Mouse (Mus musculus) adrenal gland (tissue): Measurements from ENCODE around the gene Yif1b.

Experiments
- intact Hi-C: fragments of 180-260 bp; cut with DNase I; formaldehyde crosslinking; loops from one replicate; pipeline ENCODE4 v1.15.1; 2025

Gene Yif1b

DNA sequence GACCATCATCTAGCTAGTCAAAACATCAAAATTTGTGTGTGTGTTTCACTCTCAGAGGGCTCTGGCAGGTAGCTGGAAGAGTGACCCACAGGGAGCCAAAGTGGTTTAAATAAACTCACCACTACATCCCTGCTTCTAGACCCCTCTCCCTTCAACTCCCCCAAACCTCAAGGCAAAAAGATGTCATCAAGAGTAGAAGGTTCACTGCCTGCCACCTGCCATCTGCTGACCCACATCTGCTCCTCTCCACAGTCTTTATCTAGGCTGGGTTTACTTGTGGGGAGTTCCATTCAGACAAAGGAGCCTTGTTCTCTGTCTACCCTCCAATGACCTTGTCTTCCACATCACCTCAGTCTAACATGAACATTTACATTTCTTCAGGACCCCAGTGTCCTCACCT lies 41.1 kb downstream of the Yif1b start:
- intact Hi-C loops, result no loop called here

DNA sequence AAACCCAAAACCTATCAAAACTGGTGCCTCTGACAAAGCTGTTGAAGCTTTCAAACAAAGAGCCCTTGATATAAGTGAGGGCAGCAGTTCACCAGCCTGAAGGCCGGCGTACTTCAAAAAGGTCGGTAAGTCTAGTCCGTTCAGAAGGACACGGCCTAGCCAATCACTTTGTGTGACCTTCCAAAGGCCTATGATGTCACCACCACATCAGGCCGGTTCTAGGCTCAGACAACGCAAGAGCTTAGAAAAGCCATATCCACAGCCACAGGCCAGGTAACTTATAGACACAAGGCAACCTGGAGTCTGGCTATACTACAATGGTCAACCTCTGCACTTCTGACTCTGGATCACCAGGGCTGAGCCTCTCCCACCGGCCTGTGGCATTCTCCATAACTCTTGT lies 41.8 kb downstream of the Yif1b start:
- intact Hi-C loops, result no loop called here

DNA sequence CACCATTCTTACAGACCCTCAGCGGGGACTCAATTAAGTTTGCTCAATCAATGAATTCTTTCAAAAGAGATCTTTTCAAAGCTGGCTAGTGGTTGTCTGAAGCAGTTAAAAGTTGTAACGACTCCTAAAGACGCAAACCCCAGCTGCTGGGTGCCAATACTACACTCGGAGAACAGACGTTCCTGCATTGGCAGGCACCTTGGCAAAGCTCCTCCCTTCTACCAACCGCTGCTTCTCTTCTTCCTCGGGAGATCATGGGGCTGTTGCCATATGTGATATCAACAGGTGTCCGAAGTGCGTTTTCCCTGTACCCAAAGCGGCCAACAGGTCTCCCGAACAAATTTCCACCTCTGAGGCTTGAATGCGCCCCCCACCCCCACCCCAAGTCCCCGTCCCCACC lies 42.7 kb downstream of the Yif1b start:
- intact Hi-C loops, result no loop called here

DNA sequence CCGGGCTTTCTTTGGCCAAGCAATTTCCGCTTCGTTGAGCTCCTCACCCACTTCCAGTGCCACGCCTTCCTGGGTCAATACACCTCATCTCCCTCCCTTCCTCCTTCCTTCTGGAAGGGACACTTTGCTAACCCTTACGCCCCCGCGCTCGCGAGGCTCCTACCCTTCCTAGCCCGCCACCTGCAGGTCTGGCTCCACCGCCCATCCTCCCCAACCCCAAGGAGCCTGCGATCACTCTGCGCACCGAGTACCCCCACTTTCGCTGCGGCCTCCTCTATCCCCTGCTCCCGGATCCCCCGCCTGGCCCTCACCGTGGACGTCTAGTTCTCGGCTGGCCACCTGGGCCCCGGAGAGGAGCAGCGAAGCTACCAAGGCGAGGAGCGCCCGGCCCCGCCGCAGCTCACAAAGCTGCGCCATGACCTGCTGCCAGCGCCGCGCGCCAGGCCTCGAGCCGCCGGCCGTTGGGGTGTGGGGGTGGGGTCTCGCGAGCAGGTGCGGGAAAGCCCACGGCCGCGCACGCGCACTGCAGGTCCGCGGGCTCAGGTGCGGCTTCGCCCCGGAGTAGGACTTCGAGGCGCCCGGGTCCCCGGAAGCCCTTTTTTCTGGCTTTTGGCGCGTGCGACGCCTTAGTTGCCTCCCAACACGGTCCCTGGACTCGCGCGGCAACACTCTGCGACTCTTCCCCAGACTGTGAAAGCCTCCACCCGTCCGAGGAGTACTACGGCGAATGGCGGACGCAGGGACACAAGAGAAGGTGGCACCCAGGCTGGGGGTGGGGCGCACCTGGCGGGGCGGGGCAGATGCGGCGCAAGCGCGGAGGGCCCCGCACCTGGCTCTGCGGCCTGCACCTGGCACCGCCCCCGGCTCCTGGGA lies 43.3 kb downstream of the Yif1b start, which contains the start of gene Spint2:
Spint2 (minus strand) TSS at position 712 of the 873 bp plus-strand sequence.
- intact Hi-C loops, result no loop called here

DNA sequence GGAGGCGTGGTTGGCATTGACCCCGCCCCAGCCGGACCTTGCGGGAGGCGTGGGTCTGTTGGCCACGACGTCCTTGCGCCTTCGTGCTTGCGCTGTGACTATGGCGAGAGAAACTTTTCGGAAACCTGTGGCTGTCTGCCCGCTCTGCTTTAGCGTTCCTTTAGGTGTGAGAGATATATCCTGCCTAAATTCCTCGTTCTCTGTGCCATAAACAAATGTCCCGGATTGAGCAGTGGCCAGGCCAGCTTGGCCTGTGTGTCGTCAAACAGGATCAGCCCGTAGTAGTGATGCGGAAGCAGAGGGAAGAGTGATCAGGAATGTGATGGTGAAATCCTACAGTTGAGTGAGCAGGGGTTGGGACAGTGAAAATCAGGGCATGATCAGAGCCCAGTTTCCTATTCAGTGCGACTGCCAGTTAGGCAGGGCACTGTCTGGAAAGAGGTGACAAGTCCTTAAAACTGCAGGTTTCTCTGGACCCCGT lies 44.0 kb downstream of the Yif1b start:
- intact Hi-C loops, result no loop called here

DNA sequence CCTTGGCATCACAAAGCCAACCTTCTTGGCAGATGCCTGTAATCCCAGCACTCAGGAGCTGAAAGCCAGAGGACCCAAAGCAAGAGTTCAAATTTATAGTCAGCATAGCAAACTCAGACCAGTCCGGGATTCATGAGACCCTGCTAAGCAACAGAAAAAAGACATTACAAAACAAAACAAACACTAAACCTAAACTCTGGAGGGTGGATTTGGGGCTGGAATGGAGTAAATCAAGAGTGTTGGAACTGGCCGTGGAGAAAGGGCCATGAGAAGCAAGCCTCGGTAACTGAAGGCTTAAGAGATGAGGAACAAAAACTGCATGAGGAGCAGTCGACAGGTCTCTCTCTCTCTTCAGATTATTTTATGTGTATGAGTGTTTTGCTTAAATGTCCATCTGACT lies 45.7 kb downstream of the Yif1b start:
- intact Hi-C loops, result no loop called here

DNA sequence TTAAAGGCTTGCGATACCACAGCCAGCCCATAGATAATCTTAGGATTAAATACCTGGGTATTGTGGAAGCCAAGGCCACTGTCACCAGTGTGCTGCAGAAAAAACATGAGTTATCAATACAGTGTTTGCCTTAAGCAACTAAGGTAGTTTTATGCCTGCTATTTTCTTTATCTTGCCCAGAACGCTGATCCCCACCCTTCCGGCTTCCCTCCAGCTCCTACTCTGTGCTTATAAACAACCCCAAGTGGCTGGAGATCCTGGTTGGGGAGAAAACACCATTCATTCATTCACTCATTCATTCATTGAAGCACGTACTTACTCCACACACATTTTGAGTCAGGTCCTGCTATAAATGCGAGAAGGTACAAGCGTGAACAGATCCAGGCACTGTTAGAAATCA lies 46.4 kb downstream of the Yif1b start:
- intact Hi-C loops, result no loop called here

DNA sequence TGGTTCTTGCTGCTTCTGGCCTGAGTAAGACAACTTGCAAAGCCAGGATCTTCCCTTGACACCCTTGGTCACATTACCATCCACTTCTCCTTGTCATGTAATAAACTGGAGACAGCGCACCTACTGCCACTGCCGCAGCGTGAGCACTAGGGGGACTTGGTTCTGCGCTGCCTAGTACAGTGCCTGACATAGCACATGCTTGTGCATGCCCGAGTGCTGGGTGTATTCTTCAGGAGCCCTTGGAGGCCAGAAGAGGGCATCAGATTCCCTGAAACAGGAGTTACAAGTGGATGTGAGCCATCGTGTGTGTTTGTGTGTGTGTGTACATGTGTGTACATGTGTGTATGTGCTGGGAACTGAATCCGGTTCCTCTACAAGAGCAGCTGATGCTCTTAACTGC lies 49.4 kb downstream of the Yif1b start:
- intact Hi-C loops, result no loop called here

DNA sequence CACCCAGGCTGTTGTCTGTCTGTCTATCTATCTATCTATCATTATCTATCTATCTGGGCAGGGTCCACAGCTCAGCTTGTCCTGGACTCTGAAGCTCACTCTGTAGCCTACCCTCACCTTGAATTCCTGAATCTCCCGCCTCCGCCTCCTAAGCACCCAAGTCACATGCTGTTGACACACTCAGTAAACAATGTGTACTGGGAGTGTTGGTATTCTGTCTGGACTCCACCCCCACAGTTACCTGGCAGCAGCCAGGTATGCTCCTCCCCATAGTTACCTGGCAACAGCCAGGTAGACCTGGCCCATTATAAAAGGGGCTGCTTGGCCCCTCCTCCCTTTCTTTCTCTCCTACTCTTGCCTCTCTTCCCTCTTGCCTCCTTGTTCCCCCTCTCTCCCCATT lies 50.0 kb downstream of the Yif1b start:
- intact Hi-C loops, result no loop called here

DNA sequence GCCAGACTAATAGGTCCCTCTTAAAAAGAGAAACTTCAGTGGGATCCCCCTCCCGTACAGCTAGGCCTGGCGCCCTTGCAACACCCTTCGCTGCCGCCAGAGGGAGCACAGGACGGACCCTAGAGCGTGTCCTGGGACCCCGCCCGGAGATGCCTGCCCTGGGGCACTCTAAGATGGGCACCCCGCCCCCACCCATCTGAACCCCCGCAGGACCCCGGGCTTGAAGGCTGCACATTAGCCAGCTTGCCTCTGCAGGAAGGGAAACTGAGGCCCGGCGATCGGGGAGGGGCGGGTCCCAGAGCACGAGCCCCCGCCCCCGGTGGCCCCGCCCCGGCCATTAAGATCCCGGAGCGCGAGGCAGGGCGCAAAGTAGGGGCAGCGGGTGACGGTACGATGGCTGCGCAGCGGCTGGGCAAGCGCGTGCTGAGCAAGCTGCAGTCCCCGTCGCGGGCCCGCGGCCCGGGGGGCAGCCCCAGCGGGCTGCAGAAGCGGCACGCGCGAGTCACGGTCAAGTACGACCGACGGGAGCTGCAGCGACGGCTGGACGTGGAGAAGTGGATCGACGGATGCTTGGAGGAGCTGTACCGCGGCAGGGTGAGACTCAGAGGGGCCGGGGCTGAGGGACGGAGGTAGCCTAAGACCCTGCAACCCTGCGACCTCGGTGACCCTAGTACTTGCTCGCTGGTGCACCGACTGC lies 51.0 kb downstream of the Yif1b start, which contains the start of gene Ppp1r14a:
Ppp1r14a (plus strand) TSS at position 367 of the 697 bp plus-strand sequence.
- intact Hi-C loops, result no loop called here

DNA sequence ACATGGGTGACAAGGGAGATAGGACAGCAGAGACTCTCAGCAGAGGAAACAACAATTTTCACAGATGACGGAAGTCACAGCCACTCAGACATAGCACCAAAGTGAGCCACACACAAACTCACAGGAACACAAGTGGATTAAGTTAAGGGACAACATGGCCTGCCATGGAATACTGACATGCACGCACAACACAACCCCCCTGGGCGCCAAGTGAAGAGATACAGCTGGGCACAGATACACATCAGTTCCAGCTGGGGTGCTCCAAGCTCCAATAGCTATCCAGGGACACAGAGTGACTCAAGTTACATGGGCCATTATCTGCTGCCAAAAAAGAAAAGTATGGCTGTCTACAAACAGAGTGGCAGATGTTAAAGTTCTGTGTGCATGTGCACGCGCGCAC lies 51.7 kb downstream of the Yif1b start:
- intact Hi-C loops, result loop anchor here (10.0 kb wide), 1 partner anchor 235 kb away; no protein-coding TSS in a partner anchor

DNA sequence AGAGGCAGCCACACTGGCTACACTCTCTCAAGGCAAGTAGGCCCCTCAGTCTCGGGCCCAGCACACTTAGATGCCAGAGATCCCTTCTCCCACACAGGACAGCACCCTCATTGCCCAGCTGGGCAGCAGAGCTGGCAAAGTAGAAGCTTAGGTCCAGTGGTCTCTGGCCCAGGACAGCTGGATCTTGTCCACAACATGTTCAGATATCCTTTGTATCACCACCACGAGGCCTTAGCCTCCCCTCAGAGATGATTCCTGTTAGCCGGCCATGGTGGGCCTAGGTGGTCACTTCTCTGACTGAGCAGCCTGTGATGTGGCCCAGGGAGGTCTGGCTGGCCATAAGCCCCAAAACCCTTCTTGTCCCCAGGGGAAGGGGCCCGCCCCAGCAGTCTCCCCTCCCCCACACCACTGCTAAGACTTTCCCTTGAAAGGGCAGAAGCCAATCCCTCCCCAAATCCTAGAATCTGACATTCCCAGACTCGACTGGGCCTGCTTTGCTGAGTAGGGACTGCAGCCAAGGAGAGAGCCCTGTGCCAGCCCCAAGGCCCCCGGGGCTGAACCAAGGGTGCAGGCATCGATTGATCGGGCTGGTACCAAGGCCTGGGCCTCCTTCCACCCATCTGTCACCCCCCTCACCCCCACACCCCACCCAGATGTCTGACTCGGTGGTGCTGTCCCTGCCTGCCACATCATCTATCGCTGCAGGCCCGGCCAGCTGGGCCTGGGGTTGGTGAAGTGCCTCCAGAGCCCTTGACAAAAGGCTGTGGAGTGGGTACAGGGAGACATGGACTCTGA lies 52.8 kb downstream of the Yif1b start:
- intact Hi-C loops, result loop anchor here (10.0 kb wide), 1 partner anchor 236 kb away; no protein-coding TSS in a partner anchor

DNA sequence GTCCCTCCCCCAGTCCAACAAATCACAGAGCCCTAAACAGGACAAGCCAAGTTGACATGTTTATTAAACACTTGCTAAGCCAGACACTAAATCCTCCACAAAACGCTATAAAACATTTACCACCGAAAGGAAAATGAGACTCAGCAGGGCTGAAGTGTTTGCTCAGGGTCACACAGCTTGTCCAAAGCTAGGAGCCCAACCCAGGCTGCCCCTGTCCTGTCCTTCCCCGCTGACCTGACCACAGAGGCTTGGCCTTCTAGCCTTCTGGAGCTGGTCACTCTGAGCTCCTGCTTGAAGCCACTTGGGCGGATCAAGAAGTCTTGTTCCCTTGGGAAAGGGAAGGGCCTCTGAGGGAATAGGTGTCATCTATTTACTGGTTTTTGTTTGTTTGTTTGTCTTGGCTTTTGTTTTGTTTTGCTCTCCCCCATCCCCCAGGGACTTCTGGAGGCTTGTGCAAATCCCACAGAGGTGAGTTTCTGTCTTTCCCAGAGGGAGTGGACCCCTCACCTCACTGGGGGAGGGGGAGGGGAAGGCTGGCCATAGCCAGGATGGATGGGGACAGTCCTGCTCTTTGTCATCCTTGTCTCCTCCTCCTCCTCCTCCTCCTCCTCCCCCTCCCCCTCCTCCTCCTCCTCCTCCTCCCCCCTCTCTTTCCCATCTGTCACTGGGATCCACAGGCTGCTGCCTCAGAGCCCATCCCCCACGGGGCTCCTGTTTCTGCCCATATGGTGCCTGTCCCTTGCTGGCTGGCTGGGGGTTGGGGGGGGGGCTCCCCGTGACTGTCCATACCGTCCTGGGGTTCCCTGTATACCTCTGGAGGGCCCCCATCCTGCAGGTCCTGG lies 53.7 kb downstream of the Yif1b start:
- intact Hi-C loops, result loop anchor here (10.0 kb wide), 1 partner anchor 237 kb away; no protein-coding TSS in a partner anchor

DNA sequence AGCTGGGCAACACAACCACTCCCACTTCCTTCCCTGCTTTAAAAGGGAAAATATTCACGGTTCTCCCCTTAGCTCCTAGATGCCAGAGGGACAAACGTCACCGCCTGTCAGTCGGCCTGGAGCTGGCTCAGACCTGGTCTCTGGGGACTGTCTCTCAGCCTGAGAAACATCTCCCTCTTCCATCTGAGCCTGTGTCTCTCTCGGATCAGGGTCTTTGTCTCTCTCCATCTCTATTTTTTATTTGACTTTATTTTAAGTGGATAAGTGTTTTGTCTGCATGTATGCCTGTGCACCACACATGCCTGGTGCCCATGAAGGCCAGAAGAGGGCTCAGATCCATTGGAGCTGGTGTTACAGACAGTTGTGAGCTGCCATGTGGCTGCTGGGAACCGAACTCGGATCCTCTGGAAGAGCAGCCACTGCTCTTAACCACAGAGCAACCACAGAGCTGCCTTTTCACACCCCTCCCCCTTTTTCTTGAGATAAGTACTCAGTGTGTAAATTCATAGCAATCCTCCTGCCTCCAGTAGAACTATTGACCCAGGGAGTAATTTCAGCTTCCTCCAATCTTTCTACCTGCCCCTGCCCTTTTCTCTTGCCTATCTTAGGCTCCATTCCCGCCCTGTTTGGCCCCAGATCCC lies 54.4 kb downstream of the Yif1b start:
- intact Hi-C loops, result loop anchor here (10.0 kb wide), 1 partner anchor 238 kb away; no protein-coding TSS in a partner anchor

DNA sequence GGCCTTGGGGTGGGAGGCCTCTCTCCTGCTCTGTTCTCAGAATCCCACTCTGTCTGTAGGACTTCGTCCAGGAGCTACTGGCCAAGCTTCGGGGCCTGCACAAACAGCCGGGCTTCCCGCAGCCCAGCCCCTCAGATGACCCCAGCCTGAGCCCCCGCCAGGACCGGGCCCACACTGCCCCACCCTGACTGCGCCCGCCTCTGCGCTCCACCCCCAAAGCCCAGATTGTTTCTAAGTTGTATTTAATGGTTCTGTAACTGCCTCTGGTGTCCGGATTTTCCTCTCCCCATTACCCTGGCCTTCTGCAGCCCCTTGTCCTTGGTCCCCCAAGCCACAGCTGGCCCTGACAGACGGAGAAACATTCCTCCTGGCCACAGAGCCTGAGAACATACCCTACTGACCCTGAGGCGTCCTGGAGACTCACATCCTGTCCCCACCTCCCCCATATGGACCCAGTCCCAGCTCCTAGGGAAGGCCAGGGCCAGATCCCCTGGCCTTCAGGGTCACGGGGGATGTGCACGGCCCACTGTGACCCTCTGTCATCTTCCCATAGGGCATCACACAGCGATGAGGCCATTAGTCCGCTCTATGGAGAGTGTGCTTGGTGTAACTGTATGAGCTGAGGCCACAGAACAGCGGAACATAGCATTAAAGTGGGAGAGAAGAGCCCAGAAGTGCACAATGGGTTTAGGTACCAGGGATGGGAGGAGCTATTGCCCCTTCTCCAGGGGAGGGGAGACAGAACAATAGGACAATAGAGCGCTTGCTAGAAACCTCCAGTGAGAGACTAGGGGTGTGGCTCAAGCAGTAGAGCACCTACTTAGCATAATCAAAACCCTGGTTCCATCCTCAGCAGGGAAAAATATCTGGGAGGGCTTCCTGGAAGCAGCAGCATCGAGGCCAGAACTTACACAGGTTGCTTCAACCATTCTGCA lies 55.3 kb downstream of the Yif1b start:
- intact Hi-C loops, result loop anchor here (10.0 kb wide), 1 partner anchor 239 kb away; no protein-coding TSS in a partner anchor

DNA sequence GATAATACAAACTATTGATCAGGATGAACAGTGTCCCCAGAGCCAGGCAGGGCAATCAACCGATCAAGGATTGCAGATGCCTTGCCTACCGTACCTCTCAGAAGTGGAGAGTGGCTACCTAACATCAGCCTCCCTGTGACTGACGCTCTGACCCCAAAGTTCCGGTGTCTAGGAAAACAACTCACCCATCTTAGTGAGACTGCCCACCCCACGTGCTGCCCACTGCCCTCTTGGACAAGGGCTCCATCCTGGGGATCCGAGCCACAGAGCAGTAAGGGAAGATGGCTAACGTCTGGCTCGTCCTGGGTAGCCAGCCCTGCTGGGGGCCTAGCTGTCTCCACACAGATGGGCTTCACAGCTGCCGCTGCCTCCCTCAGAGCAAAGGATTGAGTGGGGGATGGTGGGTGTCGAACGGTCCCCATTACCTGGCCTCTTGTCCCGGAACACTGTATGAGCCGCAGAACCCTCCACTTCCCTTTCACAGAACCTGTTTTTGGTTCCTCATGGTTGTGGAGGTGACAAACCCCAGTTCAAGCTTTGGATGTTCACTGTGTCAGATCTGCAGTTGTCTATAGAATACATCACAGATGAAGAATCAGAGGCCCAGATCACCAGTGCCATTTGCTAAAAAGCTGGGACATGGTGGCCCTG lies 56.1 kb downstream of the Yif1b start:
- intact Hi-C loops, result loop anchor here (10.0 kb wide), 1 partner anchor 239 kb away; no protein-coding TSS in a partner anchor

DNA sequence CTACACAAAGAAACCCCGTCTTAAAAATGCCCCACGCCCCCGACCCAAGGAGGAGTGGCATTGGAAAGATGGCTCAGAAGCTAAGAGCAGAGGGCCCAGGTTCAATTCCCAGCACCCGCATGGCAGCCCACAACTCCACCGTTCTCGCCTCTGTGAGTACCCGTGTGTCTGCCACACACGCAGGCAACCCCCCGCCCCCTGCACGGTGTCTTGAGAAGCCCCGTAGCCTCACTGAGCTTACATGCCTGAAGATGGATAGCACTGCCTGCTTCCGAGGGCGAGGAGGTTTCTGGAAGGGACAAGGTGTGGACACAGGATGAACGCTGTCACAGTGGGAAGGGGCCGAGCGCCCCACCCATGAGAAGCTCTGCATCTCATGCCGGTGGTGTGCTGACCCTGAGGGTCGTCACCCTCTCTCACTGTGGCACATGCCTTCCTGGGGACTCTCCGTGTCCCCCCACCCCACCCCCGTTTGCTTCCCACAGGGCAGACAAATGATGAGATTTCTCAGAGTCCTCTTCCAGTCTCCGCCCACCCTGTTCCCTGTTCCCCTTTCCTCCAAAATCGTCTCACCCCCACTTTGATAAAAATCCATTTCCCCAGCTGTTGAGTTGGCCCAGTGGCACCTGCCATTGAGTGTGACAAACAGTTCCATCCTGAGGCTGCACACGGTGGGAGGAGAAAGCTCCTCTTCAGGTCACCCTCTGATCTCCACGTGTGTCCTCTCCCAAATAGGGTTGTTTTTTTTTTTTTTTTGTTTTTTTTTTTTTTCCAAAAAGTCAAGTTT lies 57.9 kb downstream of the Yif1b start:
- intact Hi-C loops, result loop anchor here (5.0 to 10.0 kb wide), 4 partner anchors 49 to 241 kb away; partner anchors contain the start of genes 2200002D01Rik, Psmd8 and Ryr1
